Mouse (Mus musculus) liver (tissue): ENCODE results near the gene Rnaseh2a.

Experiments
- DNase-seq: peaks from one replicate; pipeline ENCODE4 v3.0.0-alpha.2; 2020; ENCODE audit warnings: mixed read lengths

Rnaseh2a gene

GRCm38 (mm10) chr8:84982499-84983011, 13.0 kb upstream of the Rnaseh2a start:
- no peak for DNase-seq

- no peak for DNase-seq
Measured at GRCm38 (mm10) chr8:84981644-84982498, 12.3 kb upstream of the Rnaseh2a start.

GRCm38 (mm10) chr8:84980622-84981358, 11.2 kb upstream of the Rnaseh2a start:
- DNase-seq: peak; percentile 51

GRCm38 (mm10) chr8:84979599-84980421, 10.2 kb upstream of the Rnaseh2a start:
- DNase-seq: peak; percentile 91

GRCm38 (mm10) chr8:84978248-84978940, 8.8 kb upstream of the Rnaseh2a start, which contains the start of gene Junb:
Gene Junb, minus strand, starts transcription at chr8:84978718.
- peak; percentile 89 for DNase-seq

- peak; percentile 74 for DNase-seq
Measured at GRCm38 (mm10) chr8:84977435-84978247, 8.1 kb upstream of the Rnaseh2a start.

GRCm38 (mm10) chr8:84976763-84977434, 7.3 kb upstream of the Rnaseh2a start:
- DNase-seq: no peak

GRCm38 (mm10) chr8:84976031-84976762, 6.6 kb upstream of the Rnaseh2a start:
- DNase-seq: peak; percentile 96

- DNase-seq: peak; percentile 78
Measured at GRCm38 (mm10) chr8:84975434-84975833, 5.9 kb upstream of the Rnaseh2a start.

- no peak for DNase-seq
Measured at GRCm38 (mm10) chr8:84974543-84975142, 5.1 kb upstream of the Rnaseh2a start.

- DNase-seq: peak; percentile 48
Measured at GRCm38 (mm10) chr8:84973803-84974542, 4.4 kb upstream of the Rnaseh2a start.

- no peak for DNase-seq
Measured at GRCm38 (mm10) chr8:84973079-84973478, 3.5 kb upstream of the Rnaseh2a start.

- DNase-seq: peak; percentile 93
Measured at GRCm38 (mm10) chr8:84970913-84971312, 1.3 kb upstream of the Rnaseh2a start.

GRCm38 (mm10) chr8:84970135-84970790, 696 bp upstream of the Rnaseh2a start:
- peak; percentile 39 for DNase-seq

GRCm38 (mm10) chr8:84968650-84969049, 917 bp downstream of the Rnaseh2a start:
- DNase-seq: peak; percentile 39

- DNase-seq: peak; percentile 47
Measured at GRCm38 (mm10) chr8:84967532-84968304, 1.8 kb downstream of the Rnaseh2a start.

- peak; percentile 65 for DNase-seq
Measured at GRCm38 (mm10) chr8:84966603-84967002, 3.0 kb downstream of the Rnaseh2a start.
